Mouse (Mus musculus) forebrain, embryonic 10.5 days (tissue): Measurements from ENCODE around the gene Sbf2. TPM values are rescaled to one million over a fixed set of nuclear protein-coding genes. Genes with fewer than 3 reads are reported as not detected.

Source experiments
- DNase-seq: peaks from one replicate; pipeline ENCODE4 v3.0.0-alpha.2; 2017; ENCODE audit warnings: low spot score; ENCODE audit errors: extremely low spot score
- H3K27ac ChIP-seq: fragments of 300-500 bp; sonication (generic); 2 replicates; pipeline ENCODE4 v1.5.1; 2016; ENCODE audit warnings: mild to moderate bottlenecking
- H3K27me3 ChIP-seq: fragments of 300-500 bp; sonication (generic); 2 replicates; pipeline ENCODE4 v1.6.1; 2016; ENCODE audit warnings: mild to moderate bottlenecking; ENCODE audit not compliant: poor library complexity, severe bottlenecking
- H3K36me3 ChIP-seq: fragments of 300-500 bp; sonication (generic); replicated peaks from 2 replicates; pipeline ENCODE4 v1.6.1; 2016; ENCODE audit warnings: mild to moderate bottlenecking, moderate library complexity
- H3K4me1 ChIP-seq: fragments of 300-500 bp; sonication (generic); 2 replicates; pipeline ENCODE4 v1.6.1; 2016
- H3K4me3 ChIP-seq: fragments of 300-500 bp; sonication (generic); 2 replicates; pipeline ENCODE4 v1.5.1; 2016; ENCODE audit warnings: mild to moderate bottlenecking, moderate library complexity
- H3K9me3 ChIP-seq: fragments of 300-500 bp; sonication (generic); 2 replicates; pipeline ENCODE4 v1.6.1; 2016; ENCODE audit warnings: mild to moderate bottlenecking, moderate library complexity
- WGBS: fragments of 180-500 bp; shearing (Covaris S2); methylation state at CpG from one replicate; pipeline ENCODE4 v1.1.7; 2016; 5-methylcytosine and 5-hydroxymethylcytosine counted together
- polyA plus RNA-seq: library from polyadenylated mRNA; unstranded; fragments of >200 nt; fragmentation: Nextera tagmentation; extraction: Ambion mirVana; gene quantifications from 2 replicates; pipeline ENCODE4 v1.2.1, GENCODE M21; 2016

Gene Sbf2
- 31.0 and 32.3 TPM in 2 replicates for polyA plus RNA-seq

DNA sequence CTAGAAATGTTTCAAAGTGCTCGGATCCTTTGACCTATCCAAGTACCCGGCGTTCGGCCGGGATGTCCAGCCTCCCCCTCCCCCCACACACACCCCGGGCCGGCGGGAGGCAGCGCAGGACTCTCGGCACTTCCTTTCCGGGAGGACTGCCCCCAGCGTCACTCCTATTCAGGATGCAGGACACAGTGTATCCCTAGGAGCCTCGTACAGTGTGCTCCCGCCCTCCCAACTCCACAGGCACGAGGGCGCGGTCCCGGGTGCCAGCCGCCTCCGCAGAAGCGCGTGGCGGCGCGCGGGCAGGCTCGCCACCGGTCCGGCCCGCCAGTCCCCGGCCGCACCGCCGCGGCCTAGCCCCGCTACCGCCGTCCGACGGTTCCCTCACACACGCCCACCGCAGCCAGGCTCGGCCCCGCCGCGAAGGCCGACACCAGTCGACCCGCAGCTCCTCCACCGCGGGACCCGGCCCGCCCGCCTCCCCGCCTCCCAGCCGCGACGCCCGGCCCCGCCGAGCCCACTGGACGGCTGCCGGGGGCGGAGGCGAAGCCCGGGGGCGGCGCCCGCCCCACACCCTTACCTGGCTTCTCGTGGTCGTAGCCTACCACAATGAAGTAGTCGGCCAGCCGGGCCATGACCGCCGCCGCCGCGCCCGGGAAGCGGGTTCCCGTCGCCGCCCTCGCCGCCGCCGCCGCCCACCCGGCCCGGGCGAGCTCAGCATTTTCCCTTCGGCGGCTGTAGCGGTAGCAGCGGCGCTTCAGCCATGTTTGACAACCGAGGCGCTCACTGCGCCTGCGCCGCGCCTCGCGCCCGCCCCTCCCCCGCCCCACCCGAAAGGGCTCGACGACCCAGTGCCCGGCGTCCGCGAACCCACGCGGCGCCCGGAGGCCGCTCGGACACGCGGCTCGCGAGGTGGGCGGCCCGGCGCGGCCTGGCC, at the start of gene Sbf2:
Gene Sbf2, minus strand, starts transcription at position 790 of the 931 bp plus-strand sequence.
- Histone ChIP-seq H3K4me3 (peak within 1 kb of the TSS; percentile 93), H3K27me3 (peaks cover 18% of the 10 kb centered on the region), H3K36me3 (no peaks in the 10 kb centered on the region), H3K4me1 (peaks cover 26% of the 10 kb centered on the region), H3K27ac (peak within 1 kb of the TSS; percentile 98), H3K9me3 (no peaks in the 10 kb centered on the region)
- peak; percentile 89 for DNase-seq
- under 1% methylated on average over 126 of the region's 127 CpGs for WGBS

DNA sequence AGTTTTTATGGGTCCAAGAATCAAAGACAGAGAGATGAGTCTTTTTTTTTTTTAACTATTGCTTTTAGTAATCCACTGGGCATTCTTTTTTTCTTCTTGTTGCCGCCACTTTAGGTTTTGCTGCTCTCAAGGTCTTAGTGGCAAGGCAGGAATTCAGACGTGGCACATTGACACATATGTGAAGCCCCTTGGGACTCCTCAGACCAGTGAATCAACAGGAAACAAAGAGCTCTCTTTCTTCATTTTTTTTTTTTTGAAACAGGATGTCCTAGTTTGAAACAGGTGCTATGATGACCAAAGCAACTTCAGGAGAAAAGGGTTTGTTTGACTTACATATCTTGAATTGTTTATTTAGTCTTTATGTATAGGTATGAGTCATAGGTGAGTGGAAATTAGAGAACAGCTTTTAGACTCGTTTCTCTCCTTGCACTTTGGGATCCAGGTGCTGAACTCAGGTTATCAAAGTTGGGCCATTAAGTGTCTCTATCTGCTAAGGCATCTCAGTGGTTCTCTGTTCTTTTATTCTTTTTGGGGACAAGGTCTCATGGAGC, 43.7 kb upstream of the Sbf2 start:
- Histone ChIP-seq H3K4me3 (no peak overlapping the region), H3K4me1 (no peaks in the 10 kb centered on the region), H3K27me3 (no peaks in the 10 kb centered on the region), H3K9me3 (no peaks in the 10 kb centered on the region), H3K36me3 (no peaks in the 10 kb centered on the region), H3K27ac (no peak overlapping the region)
- WGBS, result 68% methylated on average over 3 of the region's 3 CpGs
- DNase-seq, result no peak

DNA sequence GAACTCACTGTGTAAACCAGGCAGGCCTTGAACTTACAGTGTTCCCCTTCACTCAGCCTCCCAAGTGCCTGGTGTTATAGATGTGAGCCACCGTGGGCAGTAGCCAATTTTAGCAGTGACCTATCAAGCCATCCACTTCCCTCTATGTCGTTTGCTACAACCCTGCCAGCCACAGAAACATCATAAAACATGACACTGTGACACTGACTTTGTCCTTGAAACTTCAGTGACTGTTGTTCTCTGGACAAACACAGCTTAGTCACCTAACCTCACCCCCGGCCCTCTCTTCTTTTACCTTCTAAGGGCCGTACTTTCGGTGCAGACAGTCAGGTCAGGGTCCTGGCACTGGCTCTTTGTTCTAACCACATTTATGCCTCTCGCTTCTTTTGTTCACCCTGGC, 41.2 kb upstream of the Sbf2 start:
- H3K4me1 ChIP-seq, result no peaks in the 10 kb centered on the region
- no peak overlapping the region for H3K27ac ChIP-seq
- no peak for DNase-seq
- no peaks in the 10 kb centered on the region for H3K27me3 ChIP-seq
- WGBS, result 82% methylated on average over 6 of the region's 6 CpGs
- no peaks in the 10 kb centered on the region for H3K36me3 ChIP-seq
- no peak overlapping the region for H3K4me3 ChIP-seq
- no peaks in the 10 kb centered on the region for H3K9me3 ChIP-seq

DNA sequence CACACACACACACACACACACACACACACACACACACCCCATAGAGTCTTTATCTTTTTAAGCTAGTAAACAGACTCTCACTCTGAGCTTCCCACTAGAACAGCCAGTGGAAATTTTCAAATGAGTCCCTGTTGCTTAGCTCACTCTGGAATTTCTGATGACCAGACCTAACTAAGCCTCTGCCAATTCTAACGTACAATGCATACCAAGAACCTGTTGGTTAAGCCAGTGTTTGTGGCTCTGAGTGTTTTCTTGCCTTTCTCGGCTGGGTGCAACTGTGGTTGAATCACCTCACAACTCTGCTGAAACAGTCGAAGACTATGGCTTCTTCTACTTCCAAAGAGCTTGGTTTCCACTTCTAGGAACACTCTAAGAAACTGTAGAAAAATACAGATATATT, 40.5 kb upstream of the Sbf2 start:
- no peaks in the 10 kb centered on the region for H3K36me3 ChIP-seq
- 76% methylated on average over 3 of the region's 3 CpGs for WGBS
- H3K4me3 ChIP-seq, result no peak overlapping the region
- no peaks in the 10 kb centered on the region for H3K9me3 ChIP-seq
- H3K27ac ChIP-seq, result no peak overlapping the region
- no peak for DNase-seq
- no peaks in the 10 kb centered on the region for H3K27me3 ChIP-seq
- H3K4me1 ChIP-seq, result no peaks in the 10 kb centered on the region

DNA sequence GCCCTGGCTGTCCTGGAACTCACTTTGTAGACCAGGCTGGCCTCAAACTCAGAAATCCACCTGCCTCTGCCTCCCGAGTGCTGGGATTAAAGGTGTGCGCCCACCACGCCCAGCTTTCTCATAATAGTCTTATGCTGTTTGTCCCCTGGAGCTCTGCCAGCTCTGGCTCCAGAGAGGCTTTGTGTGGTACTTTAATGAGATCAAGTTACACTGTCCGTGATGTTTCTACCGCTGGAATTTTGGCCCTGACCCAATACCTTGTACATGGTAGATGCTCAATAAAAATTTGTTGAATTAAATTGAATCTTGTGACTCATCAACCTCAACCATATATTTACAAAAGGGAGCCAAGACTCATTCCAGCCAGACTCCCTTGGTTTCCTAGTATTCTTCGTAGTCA, 36.4 kb upstream of the Sbf2 start:
- no peak for DNase-seq
- no peaks in the 10 kb centered on the region for H3K4me1 ChIP-seq
- peaks cover 8% of the 10 kb centered on the region; the same call in 1 of the 2 replicates for H3K9me3 ChIP-seq
- no peak overlapping the region for H3K27ac ChIP-seq
- no peaks in the 10 kb centered on the region for H3K27me3 ChIP-seq
- WGBS, result 89% methylated on average over 6 of the region's 6 CpGs
- H3K4me3 ChIP-seq, result no peak overlapping the region
- H3K36me3 ChIP-seq, result no peaks in the 10 kb centered on the region

DNA sequence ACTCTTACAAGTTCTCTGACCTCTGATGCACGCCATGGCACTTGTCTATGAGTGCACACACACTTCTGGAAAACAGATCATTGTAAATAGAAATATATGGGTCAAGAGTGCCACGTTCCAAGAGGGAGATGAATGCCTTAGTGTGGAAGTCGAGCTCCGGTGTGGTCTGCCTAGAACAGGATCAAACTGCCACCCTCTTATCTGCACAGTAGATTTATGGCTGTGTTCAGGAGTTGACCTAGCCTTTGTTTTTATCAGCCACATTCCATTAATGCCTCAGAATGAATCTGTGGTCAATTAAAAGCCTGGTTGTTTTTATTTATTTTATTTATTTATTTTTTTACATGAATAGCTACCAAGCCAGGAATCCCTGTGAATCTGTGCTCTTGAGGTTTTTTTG, 35.8 kb upstream of the Sbf2 start:
- no peak for DNase-seq
- no peak overlapping the region for H3K27ac ChIP-seq
- no peaks in the 10 kb centered on the region for H3K4me1 ChIP-seq
- no peaks in the 10 kb centered on the region for H3K36me3 ChIP-seq
- no peaks in the 10 kb centered on the region for H3K27me3 ChIP-seq
- WGBS, result 91% methylated on average over 4 of the region's 4 CpGs
- peaks cover 8% of the 10 kb centered on the region; the same call in 1 of the 2 replicates for H3K9me3 ChIP-seq
- no peak overlapping the region for H3K4me3 ChIP-seq

DNA sequence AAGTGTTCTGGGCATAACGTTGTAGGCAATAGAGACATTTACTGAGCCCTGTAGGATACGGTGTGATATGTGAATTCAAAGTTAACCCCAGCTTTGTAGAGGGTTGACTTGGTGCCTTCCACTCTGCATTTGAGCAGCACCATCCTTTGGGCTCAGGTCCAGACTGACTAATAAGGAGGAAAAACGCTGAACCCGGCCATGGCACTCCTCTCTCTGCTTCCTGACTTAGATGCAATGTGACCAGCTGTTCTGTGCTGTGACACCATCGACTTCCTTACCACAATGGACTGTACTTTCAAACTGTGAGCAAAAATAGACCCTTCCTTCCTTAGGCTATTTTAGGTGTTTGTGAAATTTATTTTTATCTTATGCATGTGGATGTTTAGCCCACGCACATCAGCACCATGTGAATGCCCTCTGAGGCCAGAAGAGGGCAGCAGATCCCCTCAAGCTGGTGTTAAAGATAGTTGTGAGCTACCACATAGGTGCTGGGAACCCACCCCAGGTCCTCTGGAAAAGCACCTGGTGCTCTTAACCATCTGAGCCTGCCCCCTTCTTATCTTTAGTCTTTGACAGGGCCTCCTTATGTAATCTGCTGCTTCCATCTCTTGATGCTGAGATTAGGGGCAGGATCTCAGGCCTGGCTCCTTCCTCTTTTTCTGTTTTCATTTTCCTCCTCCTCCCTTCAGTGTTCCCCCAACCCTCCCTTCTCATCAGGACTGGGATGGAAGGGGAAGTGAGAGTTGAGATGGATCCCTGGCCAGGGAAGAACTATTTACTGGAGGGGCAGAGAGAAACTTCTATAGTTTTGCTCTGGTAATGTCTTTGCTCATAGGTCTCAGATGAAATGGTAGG, 34.6 kb upstream of the Sbf2 start:
- no peak for DNase-seq
- Histone ChIP-seq H3K27ac (no peak overlapping the region), H3K27me3 (no peaks in the 10 kb centered on the region), H3K4me3 (no peak overlapping the region), H3K9me3 (peaks cover 8% of the 10 kb centered on the region; the same call in 1 of the 2 replicates), H3K4me1 (peaks cover 6% of the 10 kb centered on the region), H3K36me3 (no peaks in the 10 kb centered on the region)
- WGBS, result 89% methylated on average over 6 of the region's 6 CpGs

DNA sequence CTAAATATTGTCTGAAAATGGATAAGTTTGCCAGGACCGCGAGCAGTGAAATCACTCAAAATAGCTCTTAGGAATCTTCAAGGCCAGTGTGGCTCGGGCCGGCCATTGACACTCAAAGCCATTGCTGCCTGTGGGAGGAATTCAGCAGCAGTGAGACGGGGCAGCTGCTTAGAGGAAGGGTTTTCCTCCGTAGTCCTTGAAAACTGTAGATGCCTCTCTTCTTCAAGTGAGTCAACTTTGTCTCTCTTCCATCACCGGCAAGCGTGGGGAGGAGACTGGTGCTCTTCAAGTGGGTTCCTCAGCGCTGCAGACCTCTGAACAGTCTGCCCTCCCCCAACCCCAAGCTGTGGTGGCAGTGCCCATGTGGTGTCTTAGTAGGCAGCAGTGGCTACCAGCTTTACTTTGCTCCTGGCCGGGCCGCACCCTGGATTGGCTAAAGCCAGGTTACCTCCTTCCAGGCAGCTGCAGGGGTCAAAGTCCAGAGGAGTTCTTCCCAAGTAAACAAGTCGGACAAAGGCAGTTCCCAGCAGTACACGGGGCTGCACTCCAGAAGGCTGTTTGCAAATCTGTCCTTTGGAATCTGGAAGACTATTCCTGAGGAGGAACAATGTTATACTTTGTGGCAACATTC, 33.8 kb upstream of the Sbf2 start:
- Histone ChIP-seq H3K4me3 (no peak overlapping the region), H3K27me3 (peaks cover 5% of the 10 kb centered on the region; the same call in 1 of the 2 replicates), H3K27ac (no peak overlapping the region), H3K36me3 (no peaks in the 10 kb centered on the region), H3K4me1 (peaks cover 10% of the 10 kb centered on the region), H3K9me3 (peaks cover 8% of the 10 kb centered on the region; the same call in 1 of the 2 replicates)
- no peak for DNase-seq
- WGBS, result 85% methylated on average over 13 of the region's 13 CpGs

DNA sequence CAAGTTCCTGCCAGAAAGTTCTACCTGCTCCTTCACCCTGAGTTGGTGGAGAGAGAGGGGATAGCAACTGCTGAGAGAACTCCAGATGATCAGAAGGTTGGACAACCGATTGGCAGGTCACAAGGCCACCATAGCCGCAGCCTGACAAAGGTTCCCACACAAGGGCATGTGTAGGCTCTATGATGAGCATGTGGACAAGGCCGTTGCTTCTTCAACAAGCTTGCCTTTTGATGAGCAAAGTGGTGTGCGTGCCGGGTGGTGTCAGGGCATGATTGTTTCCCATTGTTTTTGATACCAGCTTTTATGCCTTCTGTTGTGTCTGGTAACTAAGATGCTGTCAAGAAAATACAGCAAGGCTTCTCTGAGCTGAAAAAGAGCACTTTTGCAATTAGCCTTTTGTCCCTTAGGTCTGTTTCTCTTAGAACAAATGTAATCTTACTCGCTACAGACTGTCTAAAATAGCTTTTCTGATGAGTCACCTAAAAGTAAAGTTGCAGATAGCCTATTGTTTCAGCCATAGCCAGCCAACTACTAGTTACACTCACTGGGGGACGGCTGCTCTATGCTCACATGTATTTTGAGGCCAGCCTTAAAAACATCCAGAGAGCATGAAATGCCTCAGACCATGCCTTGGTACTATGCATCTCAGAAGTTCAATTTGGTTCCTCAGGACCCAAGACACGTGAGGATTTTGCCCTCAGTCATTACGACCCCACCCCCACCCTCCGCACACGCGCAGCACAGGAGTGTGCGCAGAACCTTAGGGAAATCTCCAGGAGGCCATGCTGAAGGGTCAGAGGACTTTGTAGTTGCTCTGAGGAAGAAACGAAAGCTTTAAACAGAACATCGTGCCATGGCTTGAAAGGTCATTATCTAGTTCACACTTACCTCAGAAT, 33.1 kb upstream of the Sbf2 start:
- 90% methylated on average over 15 of the region's 15 CpGs for WGBS
- Histone ChIP-seq H3K27ac (no peak overlapping the region), H3K36me3 (no peaks in the 10 kb centered on the region), H3K4me1 (peaks cover 17% of the 10 kb centered on the region), H3K27me3 (peaks cover 5% of the 10 kb centered on the region; the same call in 1 of the 2 replicates), H3K4me3 (no peak overlapping the region), H3K9me3 (peaks cover 8% of the 10 kb centered on the region; the same call in 1 of the 2 replicates)
- no peak for DNase-seq

DNA sequence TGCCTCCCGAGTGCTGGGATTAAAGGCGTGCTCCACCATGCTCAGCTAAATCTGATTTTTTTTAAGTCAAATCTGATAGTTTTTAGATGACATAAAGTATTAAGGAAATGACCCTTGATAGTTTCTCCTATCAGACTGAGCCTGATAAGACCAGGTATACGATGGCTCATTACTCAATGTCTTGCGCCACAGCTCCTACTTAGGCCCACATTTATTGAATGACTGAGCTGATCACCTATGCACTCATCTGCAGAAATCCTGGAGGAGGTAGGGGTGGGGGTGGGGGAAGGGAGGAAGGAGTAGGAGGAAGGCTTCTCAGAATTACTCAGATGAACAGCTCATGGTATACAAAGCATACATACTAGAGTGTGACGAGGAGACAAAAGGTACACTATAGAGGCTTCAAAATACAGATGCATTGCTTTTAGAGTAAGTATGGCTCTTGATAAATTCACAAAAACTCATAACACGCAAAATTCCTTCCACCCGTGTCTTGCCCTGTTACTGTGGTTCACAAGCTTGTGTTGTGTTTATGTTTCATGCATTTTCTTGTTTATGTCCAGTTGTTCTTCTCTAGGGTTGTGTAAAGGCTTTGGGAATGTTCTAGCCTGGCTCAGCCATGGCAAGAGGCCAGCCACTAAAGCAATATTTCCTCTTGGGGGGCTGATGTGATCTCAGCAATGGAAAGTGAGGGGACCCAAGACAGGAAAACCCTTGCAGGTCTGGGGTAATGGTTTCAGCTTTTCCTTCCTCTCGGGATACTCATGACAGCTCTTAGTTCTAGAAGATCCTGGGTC, 32.1 kb upstream of the Sbf2 start:
- DNase-seq, result no peak
- Histone ChIP-seq H3K9me3 (peaks cover 8% of the 10 kb centered on the region; the same call in 1 of the 2 replicates), H3K36me3 (no peaks in the 10 kb centered on the region), H3K4me3 (no peak overlapping the region), H3K4me1 (peaks cover 27% of the 10 kb centered on the region), H3K27ac (no peak overlapping the region), H3K27me3 (peaks cover 5% of the 10 kb centered on the region; the same call in 1 of the 2 replicates)
- 93% methylated on average over 8 of the region's 8 CpGs for WGBS

DNA sequence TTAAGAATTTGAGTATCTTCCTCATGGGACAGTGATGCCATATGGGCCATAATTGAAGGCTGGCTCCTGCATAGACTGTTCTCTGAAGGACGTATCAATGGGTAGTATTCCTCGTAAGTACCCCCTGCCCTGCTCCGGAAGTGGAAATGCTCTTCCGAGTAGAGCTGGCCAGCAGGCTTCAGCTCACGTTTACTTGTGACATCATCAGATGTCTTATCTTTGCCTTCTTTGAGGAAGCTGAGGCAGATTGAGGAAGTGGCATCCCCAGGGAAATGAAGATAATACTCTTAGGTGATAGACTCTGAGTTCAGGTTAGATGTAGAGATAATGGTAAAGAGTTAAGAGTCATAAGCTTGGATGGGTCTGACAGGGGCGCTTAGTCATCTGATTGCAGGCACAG, 31.1 kb upstream of the Sbf2 start:
- 90% methylated on average over 6 of the region's 6 CpGs for WGBS
- H3K9me3 ChIP-seq, result peaks cover 8% of the 10 kb centered on the region; the same call in 1 of the 2 replicates
- H3K4me1 ChIP-seq, result peaks cover 33% of the 10 kb centered on the region
- H3K27me3 ChIP-seq, result peaks cover 5% of the 10 kb centered on the region; the same call in 1 of the 2 replicates
- DNase-seq, result no peak
- H3K4me3 ChIP-seq, result no peak overlapping the region
- H3K27ac ChIP-seq, result no peak overlapping the region
- H3K36me3 ChIP-seq, result no peaks in the 10 kb centered on the region
